Mouse (Mus musculus): ENCODE measurements at regions not wholly inside any gene's neighbourhood (a gene's known extent, or its start where the extent isn't known, plus 50 kb on each side); places are given as distances from the start of the nearest gene placed in this dataset.

GRCm38 (mm10) chr6:111621684-111622480 lies 651.7 kb upstream of the Lmcd1 start:
- intact Hi-C loops (cut with DNase I): no loop called here
- no peak for DNase-seq

- intact Hi-C loops (cut with DNase I): no loop called here
Observed at GRCm38 (mm10) chr6:111622481-111623139, 650.9 kb upstream of the Lmcd1 start.

GRCm38 (mm10) chr6:111623140-111623497 lies 650.4 kb upstream of the Lmcd1 start:
- DNase-seq: no peak
- intact Hi-C loops (cut with DNase I): no loop called here

More at GRCm38 (mm10) chr6:111622481-111623139, 650.9 kb upstream of the Lmcd1 start:
- DNase-seq: no peak

GRCm38 (mm10) chr6:111625501-111625900 lies 648.1 kb upstream of the Lmcd1 start:
- intact Hi-C loops (cut with DNase I): no loop called here
- no peak for DNase-seq

- DNase-seq: no peak
- intact Hi-C loops (cut with DNase I): no loop called here
Observed at GRCm38 (mm10) chr6:111652736-111653135, 620.8 kb upstream of the Lmcd1 start.

GRCm38 (mm10) chr6:111659957-111660356 lies 613.6 kb upstream of the Lmcd1 start:
- DNase-seq: no peak
- intact Hi-C loops (cut with DNase I): no loop called here

GRCm38 (mm10) chr6:111664603-111665002 lies 609.0 kb upstream of the Lmcd1 start:
- intact Hi-C loops (cut with DNase I): no loop called here
- no peak for DNase-seq

- intact Hi-C loops (cut with DNase I): no loop called here
- no peak for DNase-seq
Observed at GRCm38 (mm10) chr6:111684911-111685310, 588.6 kb upstream of the Lmcd1 start.

GRCm38 (mm10) chr6:111702864-111703263 lies 570.7 kb upstream of the Lmcd1 start:
- intact Hi-C loops (cut with DNase I): no loop called here

GRCm38 (mm10) chr6:111708277-111708676 lies 565.3 kb upstream of the Lmcd1 start:
- no peak for DNase-seq
- intact Hi-C loops (cut with DNase I): no loop called here

More at GRCm38 (mm10) chr6:111702864-111703263, 570.7 kb upstream of the Lmcd1 start:
- DNase-seq: no peak

GRCm38 (mm10) chr6:111725969-111726368 lies 547.6 kb upstream of the Lmcd1 start:
- intact Hi-C loops (cut with DNase I): no loop called here
- peak; percentile 30 to 31 for DNase-seq

- intact Hi-C loops (cut with DNase I): no loop called here
- no peak for DNase-seq
Observed at GRCm38 (mm10) chr6:111730381-111730780, 543.2 kb upstream of the Lmcd1 start.

GRCm38 (mm10) chr6:111733926-111734325 lies 539.6 kb upstream of the Lmcd1 start:
- no peak for DNase-seq
- intact Hi-C loops (cut with DNase I): no loop called here

- intact Hi-C loops (cut with DNase I): no loop called here
- no peak for DNase-seq
Observed at GRCm38 (mm10) chr6:111738983-111739382, 534.6 kb upstream of the Lmcd1 start.

- DNase-seq: no peak
- intact Hi-C loops (cut with DNase I): no loop called here
Observed at GRCm38 (mm10) chr6:111781710-111782481, 491.7 kb upstream of the Lmcd1 start.

- intact Hi-C loops (cut with DNase I): no loop called here
- no peak for DNase-seq
Observed at GRCm38 (mm10) chr6:111808611-111809010, 464.9 kb upstream of the Lmcd1 start.

GRCm38 (mm10) chr6:111813982-111814603 lies 459.5 kb upstream of the Lmcd1 start:
- no peak for DNase-seq
- intact Hi-C loops (cut with DNase I): no loop called here

- intact Hi-C loops (cut with DNase I): no loop called here
Observed at GRCm38 (mm10) chr6:111815150-111815549, 458.4 kb upstream of the Lmcd1 start.

GRCm38 (mm10) chr6:111820265-111820664 lies 453.3 kb upstream of the Lmcd1 start:
- DNase-seq: no peak
- intact Hi-C loops (cut with DNase I): no loop called here

More at GRCm38 (mm10) chr6:111815150-111815549, 458.4 kb upstream of the Lmcd1 start:
- no peak for DNase-seq

GRCm38 (mm10) chr6:111844321-111844835 lies 429.2 kb upstream of the Lmcd1 start:
- intact Hi-C loops (cut with DNase I): no loop called here
- DNase-seq: no peak

Measured in heart, postnatal 10 days (tissue).